Mouse (Mus musculus) c-Kit-positive CD71-positive TER-119-negative erythroid progenitor cells, embryonic 14.5 days (primary cell): ENCODE results near the gene Rai14.

Experiments
- DNase-seq: peaks from one replicate; pipeline ENCODE4 v3.0.0-alpha.2; 2013; ENCODE audit warnings: low read depth

Gene Rai14

GRCm38 (mm10) chr15:10720671-10721070, 6.2 kb upstream of the Rai14 start:
- no peak for DNase-seq

GRCm38 (mm10) chr15:10720188-10720587, 5.8 kb upstream of the Rai14 start:
- no peak for DNase-seq

GRCm38 (mm10) chr15:10719511-10719910, 5.1 kb upstream of the Rai14 start:
- DNase-seq, result no peak

GRCm38 (mm10) chr15:10718763-10719162, 4.3 kb upstream of the Rai14 start:
- DNase-seq, result no peak

- DNase-seq, result no peak
These were observed 2.9 kb upstream of the Rai14 start for GRCm38 (mm10) chr15:10717284-10717683.

- DNase-seq, result no peak
These were observed 1.5 kb upstream of the Rai14 start for GRCm38 (mm10) chr15:10715966-10716365.

GRCm38 (mm10) chr15:10715139-10715505, 698 bp upstream of the Rai14 start:
- DNase-seq, result no peak

- no peak for DNase-seq
These were observed 653 bp downstream of the Rai14 start for GRCm38 (mm10) chr15:10713626-10714316.

GRCm38 (mm10) chr15:10713181-10713625, 1.2 kb downstream of the Rai14 start:
- DNase-seq, result no peak

- DNase-seq, result no peak
These were observed 2.1 kb downstream of the Rai14 start for GRCm38 (mm10) chr15:10712288-10712687.

GRCm38 (mm10) chr15:10711231-10711630, 3.2 kb downstream of the Rai14 start:
- DNase-seq, result no peak

GRCm38 (mm10) chr15:10708591-10709272, 5.7 kb downstream of the Rai14 start:
- no peak for DNase-seq

GRCm38 (mm10) chr15:10707109-10707508, 7.3 kb downstream of the Rai14 start:
- no peak for DNase-seq

GRCm38 (mm10) chr15:10706414-10706813, 8.0 kb downstream of the Rai14 start:
- DNase-seq, result no peak

GRCm38 (mm10) chr15:10705752-10706151, 8.7 kb downstream of the Rai14 start:
- DNase-seq, result no peak

- DNase-seq, result no peak
These were observed 10.1 kb downstream of the Rai14 start for GRCm38 (mm10) chr15:10704328-10704727.

- DNase-seq, result no peak
These were observed 12.9 kb downstream of the Rai14 start for GRCm38 (mm10) chr15:10701571-10701970.

- DNase-seq, result no peak
These were observed 13.4 kb downstream of the Rai14 start for GRCm38 (mm10) chr15:10700891-10701466.

GRCm38 (mm10) chr15:10696478-10697234, 17.8 kb downstream of the Rai14 start:
- DNase-seq, result no peak

GRCm38 (mm10) chr15:10692627-10693026, 21.8 kb downstream of the Rai14 start:
- no peak for DNase-seq

GRCm38 (mm10) chr15:10691481-10691880, 22.9 kb downstream of the Rai14 start:
- no peak for DNase-seq

- DNase-seq, result no peak
These were observed 23.5 kb downstream of the Rai14 start for GRCm38 (mm10) chr15:10690973-10691372.

- DNase-seq, result no peak
These were observed 24.2 kb downstream of the Rai14 start for GRCm38 (mm10) chr15:10690219-10690618.
